Mouse (Mus musculus) retina, postnatal 1 day (tissue): ENCODE measurements at regions not wholly inside any gene's neighbourhood (a gene's known extent, or its start where the extent isn't known, plus 50 kb on each side); places are given as distances from the start of the nearest gene placed in this dataset.

Source experiments
- DNase-seq: peaks from one replicate; pipeline ENCODE4 v3.0.0-alpha.2; 2012

DNA sequence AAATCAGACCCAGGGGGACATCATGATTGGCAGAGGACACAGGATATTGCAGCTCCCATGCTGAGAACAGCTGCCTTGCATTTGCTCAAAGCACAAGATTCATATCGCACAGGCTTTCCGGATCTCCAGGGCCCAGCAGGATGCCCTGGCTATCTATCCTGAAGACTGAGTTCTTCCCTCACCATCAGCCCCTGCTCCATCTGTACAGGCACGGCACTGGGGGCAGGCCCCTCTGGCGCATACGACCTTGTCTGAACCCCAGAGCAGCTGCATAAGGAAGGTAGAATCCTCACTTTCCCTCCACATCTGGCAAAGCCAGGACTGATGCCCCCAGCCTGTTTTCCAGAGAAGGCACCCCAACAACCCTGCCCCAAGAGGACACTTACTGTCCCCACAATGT, 266.8 kb downstream of the Tns1 start:
- DNase-seq = no peak

DNA sequence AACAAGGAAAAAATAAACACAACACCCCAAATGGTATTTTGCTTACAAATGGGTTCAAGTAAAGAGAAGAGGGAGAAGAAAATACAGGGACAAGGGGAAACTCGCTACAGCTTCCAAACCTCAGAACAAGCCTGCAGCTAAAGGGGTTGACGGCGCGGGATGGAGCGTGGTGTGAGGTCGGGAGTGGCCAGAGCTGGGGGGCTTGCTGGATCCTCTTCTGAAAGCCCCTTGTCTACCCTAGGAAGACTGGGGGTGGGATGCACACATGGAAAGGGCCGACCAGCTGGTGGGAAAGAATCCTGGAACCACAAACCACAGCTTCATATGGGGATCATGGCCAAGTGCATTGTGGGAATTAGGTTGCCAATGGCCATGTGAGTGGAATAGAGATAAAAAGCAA, 267.4 kb downstream of the Tns1 start:
- no peak for DNase-seq

DNA sequence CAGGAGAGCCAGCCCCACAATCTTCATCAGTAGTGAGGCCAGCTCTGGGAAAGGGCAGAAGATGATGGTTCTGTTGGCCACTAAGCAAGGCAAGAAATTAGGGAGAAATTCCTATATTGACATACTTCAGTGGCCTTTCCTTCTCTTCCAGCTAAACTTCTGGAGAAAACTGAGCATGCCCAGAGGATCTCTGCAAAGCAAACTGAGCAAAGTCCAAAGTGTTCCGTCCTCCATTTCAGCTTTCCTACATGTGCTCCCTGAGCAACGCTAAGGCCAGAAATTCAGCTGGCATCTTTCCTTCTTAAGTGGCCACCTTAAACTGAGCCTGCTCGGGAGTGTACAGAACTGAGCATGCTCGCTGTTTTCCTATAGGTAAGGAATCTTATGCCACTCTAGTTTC, 268.9 kb downstream of the Tns1 start:
- DNase-seq = no peak

- DNase-seq = peak; percentile 28
Measured at GRCm38 (mm10) chr1:73853851-73854250, 270.4 kb downstream of the Tns1 start.

GRCm38 (mm10) chr1:73850173-73851014, 273.9 kb downstream of the Tns1 start:
- peak; percentile 75 for DNase-seq

GRCm38 (mm10) chr1:73848370-73848769, 275.9 kb downstream of the Tns1 start:
- DNase-seq = no peak

DNA sequence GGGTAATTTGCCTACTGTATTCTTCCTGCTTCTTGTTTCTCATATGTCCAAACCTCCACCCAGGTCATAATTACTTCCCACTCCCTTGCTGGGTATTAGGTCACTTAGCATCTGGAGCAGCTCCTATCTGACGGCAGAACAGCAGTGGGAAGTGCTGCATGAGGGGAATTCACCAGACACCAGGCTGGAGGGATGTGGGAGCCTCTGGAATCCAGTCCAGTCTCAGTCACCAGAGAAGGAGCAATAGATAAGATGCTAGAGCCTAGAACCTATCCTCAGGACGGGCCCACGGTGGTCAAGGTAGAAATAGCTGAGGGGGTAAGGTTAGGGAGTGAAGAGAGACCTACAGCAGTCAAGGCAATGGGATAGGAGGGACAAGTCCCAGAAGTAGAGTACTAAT, 277.1 kb downstream of the Tns1 start:
- DNase-seq = no peak

DNA sequence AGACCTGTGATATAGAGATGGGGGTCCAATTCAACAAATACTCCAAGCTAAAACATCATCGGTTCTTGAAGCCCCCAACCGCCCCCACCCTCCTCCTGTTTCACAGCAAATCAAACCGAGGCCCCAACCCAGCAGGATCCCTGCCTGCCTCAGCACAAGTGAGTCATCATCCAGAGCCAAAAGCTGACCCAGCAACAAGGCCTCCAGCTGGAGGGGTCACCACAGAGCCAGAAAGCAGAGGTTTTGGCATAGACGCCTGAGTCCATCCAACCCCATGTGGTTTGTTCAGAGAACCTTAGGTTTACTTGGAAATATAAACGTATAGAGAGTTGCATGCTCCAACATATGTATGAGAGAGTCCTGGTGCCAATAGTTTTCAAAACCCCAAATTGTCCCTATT, 279.1 kb downstream of the Tns1 start:
- DNase-seq = no peak

GRCm38 (mm10) chr1:73844574-73844973, 279.7 kb downstream of the Tns1 start:
- no peak for DNase-seq

DNA sequence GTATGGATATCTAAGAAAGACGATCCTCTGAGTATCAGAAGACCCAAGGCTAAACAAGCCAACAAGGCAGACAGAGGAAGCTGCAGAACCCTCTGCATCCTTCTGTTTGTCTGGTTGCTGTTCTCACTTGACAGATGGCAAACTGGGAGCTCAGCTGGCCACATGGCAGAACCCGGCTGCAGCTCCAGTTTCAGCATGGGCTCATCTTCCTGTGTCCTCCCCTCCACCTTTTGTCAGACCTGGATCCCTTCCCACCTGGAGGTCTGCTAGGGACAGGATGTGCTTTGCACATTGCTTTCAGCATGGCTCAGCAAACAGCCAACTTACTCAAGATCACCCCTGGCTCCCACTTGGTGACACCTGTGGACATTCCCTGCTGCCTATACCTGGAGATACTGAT, 284.9 kb downstream of the Tns1 start:
- no peak for DNase-seq

DNA sequence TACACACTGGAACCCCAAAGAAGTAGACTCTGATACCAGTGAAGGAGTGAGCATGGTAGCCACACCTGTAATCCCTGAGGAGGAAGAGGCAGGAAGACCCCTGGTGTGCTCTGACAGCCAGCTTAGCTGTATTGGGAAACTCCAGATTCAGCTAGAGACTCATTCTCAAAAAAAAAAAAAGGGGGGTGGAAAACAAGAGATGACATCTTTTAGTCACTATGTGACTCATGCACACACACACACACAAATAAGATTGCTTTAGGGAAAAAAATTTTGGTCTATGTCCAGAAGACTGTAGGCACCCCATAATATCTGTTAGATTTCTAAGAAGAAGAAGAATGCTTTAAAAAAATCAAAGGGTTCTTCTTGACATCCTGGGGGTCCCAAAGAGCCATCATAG, 287.6 kb downstream of the Tns1 start:
- DNase-seq = no peak

- DNase-seq = no peak
Measured at GRCm38 (mm10) chr1:73834566-73834965, 289.7 kb downstream of the Tns1 start.

- DNase-seq = peak; percentile 11
Measured at GRCm38 (mm10) chr1:73830486-73831132, 293.6 kb downstream of the Tns1 start.

DNA sequence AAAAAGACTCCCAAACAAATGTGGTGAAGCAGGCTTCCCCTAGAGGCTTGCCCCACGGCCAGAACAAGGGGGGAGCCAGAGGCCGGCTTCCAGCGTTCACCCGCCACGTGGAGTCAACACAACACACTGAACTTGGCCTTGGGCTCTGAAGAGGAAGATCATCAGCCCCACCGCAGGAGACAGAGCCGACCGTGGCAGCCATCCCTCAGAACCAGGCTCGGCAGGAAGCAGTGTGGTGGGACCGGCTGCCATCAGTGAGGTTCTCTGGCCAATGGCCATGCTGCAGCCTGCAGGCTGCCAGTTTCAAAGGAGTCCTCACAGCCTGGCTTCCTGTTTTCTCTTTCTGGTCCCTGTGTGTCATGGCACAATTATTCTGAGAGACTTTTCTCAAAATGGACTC, 295.3 kb downstream of the Tns1 start:
- no peak for DNase-seq

DNA sequence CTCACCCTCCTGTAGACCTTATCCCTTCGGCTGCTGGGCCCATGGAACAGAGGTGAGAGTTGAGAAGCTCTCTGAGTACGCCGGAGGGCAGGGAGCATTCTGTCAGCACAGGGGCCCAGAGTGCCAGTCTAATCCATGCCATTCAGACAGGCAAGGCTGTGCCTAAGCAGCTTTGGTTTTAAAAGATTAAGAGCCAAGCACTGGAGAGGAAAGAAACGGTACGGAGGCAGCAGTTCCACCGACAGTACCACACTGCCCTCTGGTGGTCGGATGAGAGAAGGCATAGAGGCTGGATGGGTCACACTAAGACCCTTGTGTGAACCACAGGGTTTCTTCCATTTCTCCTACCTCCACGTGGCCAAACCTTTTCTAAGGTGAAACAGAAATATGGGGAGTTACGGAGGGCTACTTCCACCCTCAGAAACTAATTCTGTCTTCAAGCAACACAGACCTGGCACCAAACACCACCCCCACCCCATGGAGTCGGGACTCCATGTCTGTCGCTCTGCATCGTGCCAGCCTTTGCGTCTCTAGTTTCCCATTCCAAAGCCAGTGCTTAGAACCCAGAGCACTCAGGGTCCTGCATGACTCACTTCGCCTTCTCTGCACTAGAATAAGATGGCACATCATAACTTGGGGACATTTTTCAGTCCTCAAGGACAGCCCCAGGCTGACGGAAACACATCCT, 297.9 kb downstream of the Tns1 start:
- DNase-seq = peak; percentile 91

DNA sequence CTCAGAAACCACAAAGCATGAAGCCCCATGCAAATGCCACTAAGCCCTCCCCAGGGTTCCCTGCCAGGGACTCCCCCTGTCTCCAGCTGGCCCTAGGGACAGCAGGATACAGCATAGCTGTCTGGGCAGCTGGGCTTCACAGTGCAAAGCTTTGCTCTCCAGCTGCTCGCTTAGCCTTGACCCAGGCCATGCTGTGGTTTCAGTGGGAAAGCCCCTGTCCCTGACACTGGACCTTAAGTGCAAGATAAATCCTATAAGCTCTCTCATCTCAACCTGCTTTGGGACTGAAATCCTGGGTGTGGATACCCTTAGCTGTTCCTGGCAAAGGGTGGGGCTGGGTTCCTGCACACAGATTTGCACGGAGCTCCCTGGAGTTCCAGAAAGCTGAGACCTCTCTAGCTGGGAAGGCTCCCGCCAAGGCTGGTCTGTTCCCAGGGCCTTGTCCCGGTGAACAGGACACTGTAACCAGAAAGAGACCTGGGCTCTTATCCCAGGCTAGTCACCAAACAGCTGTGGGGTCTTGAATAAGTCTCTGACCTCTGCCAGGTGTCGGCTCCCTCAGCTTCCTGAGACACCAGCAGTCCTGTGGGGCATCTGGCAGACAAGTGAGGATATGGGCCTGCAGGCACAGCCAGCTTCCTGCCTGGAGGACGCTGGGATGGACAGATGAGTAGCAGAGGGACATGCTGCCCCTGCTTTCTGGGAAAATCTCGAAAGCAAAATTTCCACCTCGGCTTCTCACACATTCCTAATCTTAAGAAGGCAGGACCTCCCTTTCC, 299.7 kb downstream of the Tns1 start:
- DNase-seq = peak; percentile 82

DNA sequence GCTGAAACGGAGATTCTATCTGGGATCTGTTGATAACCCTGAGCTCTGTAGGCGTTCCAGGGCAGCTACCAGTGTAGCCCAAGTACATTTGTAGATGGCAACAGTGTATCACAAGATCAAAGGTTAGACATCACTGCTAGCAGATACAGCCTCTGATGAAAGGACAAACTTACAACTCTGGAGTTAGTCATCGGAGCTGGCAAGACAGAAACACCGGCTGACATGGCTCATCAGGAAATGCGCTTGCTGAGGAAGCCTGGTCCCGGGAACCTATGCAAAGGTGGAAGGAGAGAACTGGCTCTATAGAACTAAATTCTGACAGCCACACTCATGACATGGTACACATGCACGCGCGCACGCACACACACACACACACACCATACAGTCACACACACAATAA, 300.5 kb downstream of the Tns1 start:
- no peak for DNase-seq

GRCm38 (mm10) chr1:73822616-73823015, 301.6 kb downstream of the Tns1 start:
- DNase-seq = no peak

- DNase-seq = no peak
Measured at GRCm38 (mm10) chr1:73820701-73821100, 303.5 kb downstream of the Tns1 start.

DNA sequence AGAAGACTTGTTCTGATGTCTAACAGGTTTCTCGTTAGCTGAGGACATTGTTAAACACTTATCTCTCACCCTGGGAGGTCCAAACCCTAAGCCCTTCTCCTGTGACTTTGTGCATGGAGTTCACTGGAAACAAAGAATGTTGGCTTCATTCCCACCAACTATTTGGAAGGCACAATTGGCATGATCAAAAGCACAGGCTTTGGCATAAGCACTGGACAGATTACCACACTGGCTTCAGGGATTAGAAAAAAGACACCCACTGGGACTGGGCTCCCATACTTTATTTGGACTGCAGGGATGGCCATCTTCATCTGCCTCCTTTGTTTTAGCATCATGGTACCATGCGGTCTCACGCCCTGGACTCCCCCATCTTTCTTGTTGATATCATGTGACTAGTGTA, 317.0 kb downstream of the Tns1 start:
- DNase-seq = no peak

GRCm38 (mm10) chr1:73805156-73805555, 319.1 kb downstream of the Tns1 start:
- DNase-seq = no peak

DNA sequence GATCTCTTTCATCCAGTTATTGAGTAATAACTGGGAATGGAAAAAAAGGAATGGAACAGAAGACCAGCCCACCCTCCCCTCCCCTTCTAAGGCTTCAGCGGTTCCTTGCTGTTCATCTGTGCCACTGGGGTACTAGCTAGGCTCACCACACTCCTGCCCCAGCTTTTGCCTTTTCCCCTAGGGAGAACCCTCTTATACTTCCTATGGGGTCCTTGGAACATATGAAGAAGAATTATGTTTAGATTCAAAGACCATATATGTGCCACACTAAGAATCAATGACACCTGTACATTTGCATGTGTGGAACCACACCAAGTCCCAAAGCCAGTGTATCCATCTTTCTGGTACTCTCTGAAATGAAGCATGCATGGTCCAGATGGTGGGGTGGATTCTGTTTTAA, 324.3 kb downstream of the Tns1 start:
- no peak for DNase-seq

DNA sequence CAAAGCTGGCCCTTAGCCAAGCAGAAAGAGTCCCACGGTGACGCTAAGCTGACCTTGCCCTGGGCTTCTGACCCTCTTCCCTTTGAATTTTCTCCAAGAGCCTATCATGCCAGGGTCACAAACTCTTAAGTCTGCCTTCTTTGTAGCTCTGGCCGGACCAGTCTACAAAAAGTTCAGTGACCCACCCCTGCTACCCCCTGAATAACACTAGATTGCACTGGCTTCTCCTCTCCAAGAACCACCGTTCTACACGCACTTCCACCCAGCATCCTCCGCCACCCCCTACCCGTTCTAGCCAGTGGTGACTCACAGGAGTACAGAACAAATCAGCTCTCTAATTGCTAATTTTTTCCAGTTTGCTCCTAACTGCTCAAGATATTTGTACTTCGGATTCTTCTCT, 325.0 kb downstream of the Tns1 start:
- no peak for DNase-seq
